Mouse (Mus musculus) large intestine, adult 2 months (tissue): ENCODE data around the gene Zc3h4. TPM values are rescaled to one million over a fixed set of nuclear protein-coding genes. Genes with fewer than 3 reads are reported as not detected.

Source experiments
- DNase-seq: peaks from one replicate; pipeline ENCODE4 v3.0.0-alpha.2; 2012; ENCODE audit warnings: low read depth, low spot score
- WGBS: fragments of 180-500 bp; shearing (Covaris S2); methylation state at CpG from one replicate; pipeline ENCODE4 v1.1.7; 2018; 5-methylcytosine and 5-hydroxymethylcytosine counted together
- polyA plus RNA-seq: library from polyadenylated mRNA; depleted of rRNA; stranded (reverse); fragments of >200 nt; gene quantifications from 2 replicates; pipeline ENCODE4 v1.2.3, GENCODE M21; 2012; rRNA removed

Gene Zc3h4
- polyA plus RNA-seq, 1 experiment = 21.8 TPM

GRCm38 (mm10) chr7:16471549-16471948 lies 70.8 kb downstream of the Zc3h4 start:
- no peak for DNase-seq
- WGBS = 53% methylated on average over 9 of the region's 9 CpGs

GRCm38 (mm10) chr7:16472116-16472709 lies 71.5 kb downstream of the Zc3h4 start:
- 31% methylated on average over 17 of the region's 17 CpGs for WGBS

GRCm38 (mm10) chr7:16473847-16474246 lies 73.1 kb downstream of the Zc3h4 start:
- DNase-seq = no peak
- WGBS = 47% methylated on average over 8 of the region's 8 CpGs

More at GRCm38 (mm10) chr7:16472116-16472709, 71.5 kb downstream of the Zc3h4 start:
- no peak for DNase-seq

- WGBS = 7% methylated on average over 33 of the region's 33 CpGs
- DNase-seq = no peak
Measured at GRCm38 (mm10) chr7:16474445-16474844, 73.7 kb downstream of the Zc3h4 start.

- 9% methylated on average over 23 of the region's 23 CpGs for WGBS
Measured at GRCm38 (mm10) chr7:16475321-16475720, 74.6 kb downstream of the Zc3h4 start.

GRCm38 (mm10) chr7:16475764-16476599 lies 75.3 kb downstream of the Zc3h4 start:
- 2% methylated on average over 58 of the region's 59 CpGs for WGBS

More at GRCm38 (mm10) chr7:16475321-16475720, 74.6 kb downstream of the Zc3h4 start:
- no peak for DNase-seq

GRCm38 (mm10) chr7:16476600-16476989 lies 75.9 kb downstream of the Zc3h4 start:
- 6% methylated on average over 34 of the region's 34 CpGs for WGBS
- no peak for DNase-seq

More at GRCm38 (mm10) chr7:16475764-16476599, 75.3 kb downstream of the Zc3h4 start:
- DNase-seq = no peak

GRCm38 (mm10) chr7:16477628-16478027 lies 76.9 kb downstream of the Zc3h4 start, which contains the start of gene Npas1:
Gene Npas1 (minus strand): TSS chr7:16477728.
- no peak for DNase-seq
- 86% methylated on average over 8 of the region's 8 CpGs for WGBS

Other genes starting within 250 kb of the Zc3h4 start
- gene Meis3, start 225.8 kb upstream of the Zc3h4 start, polyA plus RNA-seq = 13.0 and 13.6 TPM in 2 replicates
- 16.1 and 16.5 TPM in 2 replicates for gene Dhx34, start 178.9 kb upstream of the Zc3h4 start, polyA plus RNA-seq
- gene C5ar2, start 156.8 kb upstream of the Zc3h4 start, polyA plus RNA-seq = 0.30 and 0.85 TPM in 2 replicates
- 8.8 and 10.1 TPM in 2 replicates for gene C5ar1, start 141.4 kb upstream of the Zc3h4 start, polyA plus RNA-seq
- gene Inafm1, start 127.3 kb upstream of the Zc3h4 start, polyA plus RNA-seq = 21.6 and 27.9 TPM in 2 replicates
- gene Ccdc9, start 114.1 kb upstream of the Zc3h4 start, polyA plus RNA-seq = 22.7 and 37.9 TPM in 2 replicates
- gene Bbc3, start 92.5 kb upstream of the Zc3h4 start, polyA plus RNA-seq = 3.7 and 4.8 TPM in 2 replicates
- gene Sae1, start 13.1 kb upstream of the Zc3h4 start, polyA plus RNA-seq = 39.4 and 45.4 TPM in 2 replicates
- 80.4 and 82.3 TPM in 2 replicates for gene Tmem160, start 51.9 kb downstream of the Zc3h4 start, polyA plus RNA-seq
- gene Npas1, start 76.8 kb downstream of the Zc3h4 start, polyA plus RNA-seq = 0.09 TPM in 1 of 2 replicates, not detected in the other
- gene Arhgap35, start 214.1 kb downstream of the Zc3h4 start, polyA plus RNA-seq = 8.9 and 9.4 TPM in 2 replicates